Mouse (Mus musculus) intestine, postnatal 0 days (tissue): Measurements from ENCODE around the gene Vrtn. TPM values are rescaled to one million over a fixed set of nuclear protein-coding genes. Genes with fewer than 3 reads are reported as not detected.
A peak's percentile ranks its signal among the peaks of the same experiment; 100 is the strongest.

Experiments
- ATAC-seq: fragments of 200-750 bp; cut with Nextera tagmentation; 2 replicates; pipeline ENCODE4 v1.8.0; 2017; ENCODE audit warnings: mild to moderate bottlenecking, moderate TSS enrichment, moderate library complexity
- H3K27ac ChIP-seq: fragments of 300-500 bp; sonication (generic); 2 replicates; pipeline ENCODE4 v1.5.1; 2014; ENCODE audit warnings: mild to moderate bottlenecking, low read depth, low read length, moderate library complexity
- H3K27me3 ChIP-seq: fragments of 300-500 bp; sonication (generic); replicated peaks from 2 replicates; pipeline ENCODE4 v1.6.1; 2014; ENCODE audit warnings: low read length, mixed read lengths; ENCODE audit not compliant: control insufficient read depth, insufficient read depth
- H3K36me3 ChIP-seq: fragments of 300-500 bp; sonication (generic); 2 replicates; pipeline ENCODE4 v1.6.1; 2014; ENCODE audit warnings: mild to moderate bottlenecking, moderate library complexity; ENCODE audit not compliant: control insufficient read depth, insufficient read depth
- H3K4me1 ChIP-seq: fragments of 300-500 bp; sonication (generic); replicated peaks from 2 replicates; pipeline ENCODE4 v1.6.1; 2014; ENCODE audit warnings: antibody characterized with exemption, low read length, mixed read lengths; ENCODE audit not compliant: control insufficient read depth, insufficient read depth
- H3K4me2 ChIP-seq: fragments of 300-500 bp; sonication (generic); replicated peaks from 2 replicates; pipeline ENCODE4 v1.6.1; 2014; ENCODE audit warnings: low read depth, mild to moderate bottlenecking, moderate library complexity
- H3K4me3 ChIP-seq: fragments of 300-500 bp; sonication (generic); 2 replicates; pipeline ENCODE4 v1.5.1; 2014; ENCODE audit warnings: low read depth, low read length
- H3K9ac ChIP-seq: fragments of 300-500 bp; sonication (generic); 2 replicates; pipeline ENCODE4 v1.6.1; 2014; ENCODE audit warnings: mild to moderate bottlenecking, low read depth, low read length
- H3K9me3 ChIP-seq: fragments of 300-500 bp; sonication (generic); 2 replicates; pipeline ENCODE4 v1.6.1; 2016; ENCODE audit warnings: mixed run types; ENCODE audit not compliant: control insufficient read depth
- CTCF ChIP-seq: sonication (generic); IDR thresholded peaks from 2 replicates; pipeline ENCODE4 v1.5.1; 2016; ENCODE audit warnings: low read depth, mild to moderate bottlenecking, control low read depth, antibody characterized with exemption, moderate library complexity
- WGBS: fragments of 180-500 bp; shearing (Covaris S2); extraction: QIAGEN DNeasy Blood & Tissue Kit; methylation state at CpG from one replicate; pipeline ENCODE4 v1.1.7; 2014; 5-methylcytosine and 5-hydroxymethylcytosine counted together
- polyA plus RNA-seq: library from polyadenylated mRNA; unstranded; fragments of >200 nt; fragmentation: Nextera tagmentation; extraction: Ambion mirVana; gene quantifications from 2 replicates; pipeline ENCODE4 v1.2.1, GENCODE M21; 2015

The Vrtn gene
- polyA plus RNA-seq, 1 experiment from 2014 or later, result not detected

DNA sequence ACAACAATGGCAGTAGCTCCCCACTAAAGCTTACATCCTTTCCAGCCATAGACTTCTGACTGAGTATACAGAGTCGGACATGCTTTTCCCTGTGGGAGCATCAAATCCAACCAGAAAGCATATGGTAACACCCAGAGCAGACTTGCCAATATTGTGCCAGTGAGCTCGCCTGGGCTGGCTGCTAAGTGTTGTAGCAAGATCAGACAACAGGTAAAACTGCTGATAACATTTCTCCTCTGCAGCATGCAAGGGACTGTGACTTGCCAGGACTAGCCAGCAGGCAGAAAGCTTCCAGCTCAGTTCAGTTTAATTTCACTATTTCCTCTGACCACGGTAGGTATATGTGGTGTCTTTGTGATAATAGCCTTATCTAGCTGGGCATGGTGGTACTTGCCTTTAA lies 9.0 kb upstream of the Vrtn start:
- no peaks in the 10 kb centered on the region for H3K9me3 ChIP-seq
- H3K9ac ChIP-seq, result no peak overlapping the region
- no peaks in the 10 kb centered on the region for H3K36me3 ChIP-seq
- WGBS, result 64% methylated on average over 3 of the region's 3 CpGs
- H3K27me3 ChIP-seq, result 0 out of 2 replicates have a peak, but pooled peaks cover under 1% of the 10 kb centered on the region
- no peaks in the 10 kb centered on the region for H3K4me1 ChIP-seq
- H3K4me2 ChIP-seq, result no peak overlapping the region
- no peak for ATAC-seq
- no peak for TF ChIP-seq CTCF
- H3K4me3 ChIP-seq, result no peak overlapping the region
- H3K27ac ChIP-seq, result no peak overlapping the region

GRCm38 (mm10) chr12:84640253-84640652 lies 566 bp upstream of the Vrtn start:
- Histone ChIP-seq H3K27ac (no peak overlapping the region), H3K36me3 (no peaks in the 10 kb centered on the region), H3K4me2 (no peak overlapping the region), H3K9ac (no peak overlapping the region), H3K4me1 (no peaks in the 10 kb centered on the region), H3K27me3 (peaks cover 45% of the 10 kb centered on the region), H3K9me3 (no peaks in the 10 kb centered on the region), H3K4me3 (no peak overlapping the region)
- no peak for ATAC-seq
- no peak for TF ChIP-seq CTCF
- 15% methylated on average over 6 of the region's 6 CpGs for WGBS

GRCm38 (mm10) chr12:84650234-84650633 lies 9.4 kb downstream of the Vrtn start:
- Histone ChIP-seq H3K4me1 (no peaks in the 10 kb centered on the region), H3K4me2 (no peak overlapping the region), H3K36me3 (no peaks in the 10 kb centered on the region), H3K27ac (no peak overlapping the region), H3K9me3 (no peaks in the 10 kb centered on the region), H3K27me3 (no peaks in the 10 kb centered on the region), H3K4me3 (no peak overlapping the region), H3K9ac (no peak overlapping the region)
- no peak for TF ChIP-seq CTCF
- ATAC-seq, result no peak
- 84% methylated on average over 13 of the region's 13 CpGs for WGBS

DNA sequence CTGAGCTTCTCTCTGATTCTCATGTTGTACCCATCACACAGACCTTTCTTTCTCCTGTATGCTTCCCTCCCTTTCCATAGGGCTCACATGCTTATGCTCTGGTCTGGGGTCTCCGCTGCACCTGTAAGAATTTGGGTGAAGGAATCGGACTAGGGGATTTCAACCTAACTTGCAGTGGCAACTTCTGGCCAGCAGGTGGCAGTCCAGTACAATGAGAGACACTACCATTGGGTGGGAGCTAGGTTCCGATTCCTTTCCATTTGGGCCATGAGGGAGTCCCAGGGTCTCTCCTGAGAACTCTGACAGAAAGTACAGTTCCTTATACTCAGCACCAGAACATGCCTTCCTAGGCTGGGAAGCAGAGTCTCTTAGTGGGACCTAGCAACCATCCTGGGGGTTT lies 13.1 kb downstream of the Vrtn start:
- no peak for ATAC-seq
- 16% methylated on average over 3 of the region's 3 CpGs for WGBS
- H3K9ac ChIP-seq, result no peak overlapping the region
- peak; percentile 96 for TF ChIP-seq CTCF
- H3K4me1 ChIP-seq, result no peaks in the 10 kb centered on the region
- no peaks in the 10 kb centered on the region for H3K36me3 ChIP-seq
- no peaks in the 10 kb centered on the region for H3K27me3 ChIP-seq
- no peaks in the 10 kb centered on the region for H3K9me3 ChIP-seq
- H3K4me2 ChIP-seq, result no peak overlapping the region
- H3K4me3 ChIP-seq, result no peak overlapping the region
- no peak overlapping the region for H3K27ac ChIP-seq

- no peak overlapping the region for H3K4me3 ChIP-seq
- TF ChIP-seq CTCF, result peak; percentile 51
- H3K4me2 ChIP-seq, result no peak overlapping the region
- no peak for ATAC-seq
- 94% methylated on average over 3 of the region's 3 CpGs for WGBS
- no peaks in the 10 kb centered on the region for H3K36me3 ChIP-seq
- H3K9me3 ChIP-seq, result no peaks in the 10 kb centered on the region
- H3K27ac ChIP-seq, result no peak overlapping the region
- no peaks in the 10 kb centered on the region for H3K4me1 ChIP-seq
- H3K9ac ChIP-seq, result no peak overlapping the region
- no peaks in the 10 kb centered on the region for H3K27me3 ChIP-seq
Observed at GRCm38 (mm10) chr12:84670555-84670954, 29.7 kb downstream of the Vrtn start.

DNA sequence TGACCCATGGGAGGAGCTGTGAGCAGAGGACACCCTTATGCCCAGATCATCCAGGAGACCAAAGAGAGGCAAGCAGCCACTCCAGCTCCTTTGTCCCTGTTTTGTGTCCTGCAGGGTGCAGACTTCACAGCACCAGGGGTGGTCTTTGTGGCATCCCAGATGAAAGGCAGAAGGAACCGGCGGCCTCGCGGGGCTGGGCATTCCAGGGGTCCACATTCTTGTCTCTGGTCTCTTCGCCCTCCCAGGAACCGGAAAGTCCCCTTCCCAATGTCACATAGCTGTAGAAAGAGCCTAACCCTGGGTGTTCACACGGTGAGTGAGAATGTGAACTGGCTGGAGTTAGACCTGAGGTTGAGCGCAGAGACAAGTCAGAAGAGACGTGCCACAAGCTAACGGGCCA lies 30.8 kb downstream of the Vrtn start:
- Histone ChIP-seq H3K36me3 (no peaks in the 10 kb centered on the region), H3K4me2 (no peak overlapping the region), H3K9me3 (no peaks in the 10 kb centered on the region), H3K27ac (no peak overlapping the region), H3K27me3 (no peaks in the 10 kb centered on the region), H3K4me1 (no peaks in the 10 kb centered on the region), H3K9ac (no peak overlapping the region), H3K4me3 (no peak overlapping the region)
- ATAC-seq, result no peak
- 17% methylated on average over 10 of the region's 10 CpGs for WGBS
- no peak for TF ChIP-seq CTCF
